Mouse (Mus musculus): ENCODE measurements around the gene Tnf.

The Tnf gene

GRCm38 (mm10) chr17:35198946-35199345, 2.9 kb downstream of the Tnf start:
- no peak for DNase-seq (ENCODE audit: low spot score)

GRCm38 (mm10) chr17:35198029-35198428, 3.8 kb downstream of the Tnf start:
- DNase-seq (ENCODE audit: low spot score), result no peak

DNA sequence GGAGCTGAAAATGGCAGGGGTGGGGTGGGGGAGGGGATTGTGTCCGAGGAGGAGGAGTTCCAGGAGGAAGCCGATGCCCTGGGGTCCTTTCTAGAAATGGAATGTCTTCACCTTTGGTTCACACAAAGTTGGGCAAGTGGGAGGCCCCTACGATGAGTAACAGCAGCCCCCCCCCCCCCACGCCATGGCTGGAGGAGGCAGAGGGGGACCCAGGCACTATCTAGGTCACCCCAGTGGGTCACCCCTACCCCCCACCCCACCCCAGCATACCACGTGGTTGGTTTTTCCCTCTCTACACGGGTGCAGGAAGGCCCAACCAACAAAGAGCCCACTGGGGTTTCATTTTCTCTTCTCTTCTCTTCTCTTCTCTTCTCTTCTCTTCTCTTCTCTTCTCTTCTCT, 4.7 kb downstream of the Tnf start:
- DNase-seq (ENCODE audit: low spot score), result no peak

DNA sequence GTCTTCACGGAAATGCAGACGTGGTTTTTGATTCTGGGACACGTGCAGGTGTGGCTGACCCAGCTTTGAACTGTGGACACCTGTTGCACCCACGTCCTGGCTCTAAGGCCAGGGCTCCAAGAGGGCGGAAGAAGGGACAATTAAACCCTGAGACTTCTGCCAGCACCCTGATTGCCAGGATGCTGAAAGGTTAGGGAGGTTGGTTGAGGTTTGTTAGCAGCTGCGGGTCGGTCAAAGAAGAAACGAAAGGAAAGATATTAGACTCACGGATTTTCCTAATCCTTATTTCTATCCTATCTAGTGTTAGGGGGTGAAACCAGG, 5.5 kb downstream of the Tnf start:
- DNase-seq (ENCODE audit: low spot score), result no peak

GRCm38 (mm10) chr17:35195631-35196320, 6.0 kb downstream of the Tnf start:
- no peak for DNase-seq (ENCODE audit: low spot score)

DNA sequence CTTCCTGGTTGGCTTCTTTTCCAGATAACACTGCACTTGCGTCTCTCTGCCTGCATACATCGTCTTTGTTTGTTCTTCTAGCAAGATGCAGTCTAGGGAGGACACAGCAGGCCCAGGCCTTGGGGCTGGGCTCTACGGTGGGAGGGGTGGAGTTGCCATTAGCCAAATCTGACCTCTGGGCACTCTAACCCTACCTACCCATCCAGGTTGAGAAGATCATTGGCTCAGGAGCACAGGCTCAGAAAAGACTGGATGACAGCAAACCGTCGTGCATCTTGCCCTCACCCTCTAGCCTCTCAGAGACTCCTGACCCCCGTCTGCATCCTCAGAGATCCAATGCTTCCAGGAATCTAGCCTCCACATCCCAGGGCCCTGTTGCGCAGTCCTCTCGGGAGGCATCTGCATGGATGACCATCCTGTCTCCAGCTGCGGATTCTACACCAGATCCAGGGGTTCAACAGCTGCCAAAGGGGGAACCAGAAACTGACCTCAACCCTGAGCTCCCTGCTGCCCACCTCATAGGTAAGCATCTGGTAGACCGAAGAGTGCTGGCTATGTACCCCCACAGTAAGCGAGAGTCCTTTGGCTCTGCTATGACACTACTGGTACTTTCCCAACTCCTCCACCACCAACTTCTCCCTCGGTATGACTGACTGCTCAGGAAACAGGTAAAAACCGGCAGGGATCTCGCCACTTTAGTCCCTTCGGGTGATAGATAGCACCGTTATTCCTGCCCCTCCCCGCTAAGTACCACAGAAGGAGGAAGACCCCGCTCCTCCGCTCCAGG, 6.8 kb downstream of the Tnf start:
- DNase-seq (ENCODE audit: low spot score), result no peak

GRCm38 (mm10) chr17:35193881-35194843, 7.6 kb downstream of the Tnf start, which contains the start of gene Ltb:
Gene Ltb (plus strand): TSS chr17:35194439.
- no peak for DNase-seq (ENCODE audit: low spot score)

DNA sequence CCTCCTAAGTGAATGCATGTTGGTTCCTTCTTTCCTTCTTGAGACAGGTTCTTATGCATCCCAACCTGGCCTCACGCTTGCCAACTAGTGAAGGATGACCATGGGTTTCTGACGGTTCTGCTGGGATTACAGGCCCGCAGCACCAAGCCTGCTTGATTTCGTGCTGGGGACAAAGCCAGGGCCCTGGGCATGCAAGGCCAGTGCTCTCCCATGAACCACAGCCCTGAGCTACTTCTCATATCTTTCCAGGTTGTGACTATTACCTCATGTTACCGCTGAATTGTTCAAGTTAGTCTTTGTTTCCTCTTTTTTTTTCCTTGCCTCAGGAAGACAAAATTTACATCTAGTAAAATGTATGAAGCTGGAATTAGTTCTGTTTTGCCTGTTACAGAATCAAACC, 8.9 kb downstream of the Tnf start:
- no peak for DNase-seq (ENCODE audit: low spot score)

GRCm38 (mm10) chr17:35191723-35192122, 10.1 kb downstream of the Tnf start:
- DNase-seq (ENCODE audit: low spot score), result no peak

DNA sequence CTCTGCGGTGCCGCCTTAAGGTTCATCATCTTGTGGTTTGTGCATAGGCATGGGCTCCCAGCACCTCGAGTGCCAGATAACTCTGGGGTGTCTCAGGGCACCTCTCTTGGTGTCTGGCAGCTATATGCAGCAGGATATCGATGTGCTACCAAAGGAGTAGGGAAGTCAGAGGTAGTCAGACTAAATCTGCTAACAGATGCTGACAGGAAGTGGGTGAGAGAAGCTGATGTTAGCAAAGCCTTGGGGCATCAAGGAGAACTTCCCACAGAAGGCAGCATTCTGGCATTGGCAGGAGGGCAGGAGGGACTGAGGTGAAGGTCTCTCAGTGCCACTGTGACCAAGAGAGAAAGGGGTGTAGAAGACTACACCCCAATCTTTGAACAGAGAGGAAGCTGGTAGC, 11.7 kb downstream of the Tnf start:
- DNase-seq (ENCODE audit: low spot score), result no peak

DNA sequence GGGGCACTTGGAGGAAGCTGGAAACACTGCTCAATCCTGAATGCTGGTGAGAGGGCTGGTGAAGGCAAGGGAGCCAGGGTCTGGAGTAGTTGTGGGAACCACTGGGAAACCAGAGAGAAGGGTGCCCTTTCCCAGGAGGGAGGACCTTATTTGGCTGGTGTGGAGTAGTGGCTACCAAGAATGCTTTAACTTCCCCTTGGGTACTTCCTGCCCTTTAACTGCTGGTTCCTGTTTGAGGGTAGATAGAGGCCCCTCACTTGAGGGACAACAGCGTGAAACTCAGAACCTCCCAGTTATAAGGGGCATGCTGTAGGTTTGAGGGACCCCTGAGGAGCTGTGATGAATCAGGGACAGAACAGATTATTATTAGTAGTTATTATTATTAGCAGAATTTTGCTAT, 12.6 kb downstream of the Tnf start:
- no peak for DNase-seq (ENCODE audit: low spot score)

DNA sequence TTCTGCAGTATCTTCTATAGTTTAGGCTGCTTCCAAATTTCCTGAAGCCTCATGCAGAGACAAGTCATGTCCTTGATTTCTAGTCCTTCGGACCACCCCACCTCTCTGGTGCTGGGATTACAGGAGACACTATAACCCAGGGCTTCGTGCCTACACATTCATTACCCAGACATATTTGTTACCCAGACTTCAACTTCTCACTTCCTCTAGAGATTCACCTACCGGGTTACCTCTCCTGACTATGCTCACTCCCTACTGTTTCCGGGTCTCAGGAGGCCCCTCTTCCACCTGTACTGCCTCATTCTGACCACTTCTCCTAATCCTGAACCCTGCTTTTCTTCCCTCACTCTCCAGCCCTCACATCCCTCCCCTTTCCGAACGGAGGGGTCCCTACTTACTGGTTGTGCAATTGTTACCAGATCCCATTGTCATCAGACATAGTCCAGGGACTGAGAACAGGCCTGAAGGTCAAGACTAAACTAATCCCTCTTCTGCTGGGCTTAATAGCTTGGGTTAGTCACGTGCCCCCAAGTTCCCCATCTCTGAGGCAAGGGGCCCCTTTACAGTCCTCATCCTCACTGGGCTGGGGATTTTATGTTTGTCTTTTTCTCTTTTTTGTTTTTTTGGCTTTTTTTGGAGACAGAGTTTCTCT, 13.7 kb downstream of the Tnf start, which contains the start of gene Lst1:
TSS of gene Lst1 (minus strand) at position 481 of the 652 bp plus-strand sequence.
- no peak for DNase-seq (ENCODE audit: low spot score)

GRCm38 (mm10) chr17:35187345-35187744, 14.5 kb downstream of the Tnf start:
- DNase-seq (ENCODE audit: low spot score), result no peak

GRCm38 (mm10) chr17:35186681-35187080, 15.1 kb downstream of the Tnf start:
- DNase-seq (ENCODE audit: low spot score), result no peak

DNA sequence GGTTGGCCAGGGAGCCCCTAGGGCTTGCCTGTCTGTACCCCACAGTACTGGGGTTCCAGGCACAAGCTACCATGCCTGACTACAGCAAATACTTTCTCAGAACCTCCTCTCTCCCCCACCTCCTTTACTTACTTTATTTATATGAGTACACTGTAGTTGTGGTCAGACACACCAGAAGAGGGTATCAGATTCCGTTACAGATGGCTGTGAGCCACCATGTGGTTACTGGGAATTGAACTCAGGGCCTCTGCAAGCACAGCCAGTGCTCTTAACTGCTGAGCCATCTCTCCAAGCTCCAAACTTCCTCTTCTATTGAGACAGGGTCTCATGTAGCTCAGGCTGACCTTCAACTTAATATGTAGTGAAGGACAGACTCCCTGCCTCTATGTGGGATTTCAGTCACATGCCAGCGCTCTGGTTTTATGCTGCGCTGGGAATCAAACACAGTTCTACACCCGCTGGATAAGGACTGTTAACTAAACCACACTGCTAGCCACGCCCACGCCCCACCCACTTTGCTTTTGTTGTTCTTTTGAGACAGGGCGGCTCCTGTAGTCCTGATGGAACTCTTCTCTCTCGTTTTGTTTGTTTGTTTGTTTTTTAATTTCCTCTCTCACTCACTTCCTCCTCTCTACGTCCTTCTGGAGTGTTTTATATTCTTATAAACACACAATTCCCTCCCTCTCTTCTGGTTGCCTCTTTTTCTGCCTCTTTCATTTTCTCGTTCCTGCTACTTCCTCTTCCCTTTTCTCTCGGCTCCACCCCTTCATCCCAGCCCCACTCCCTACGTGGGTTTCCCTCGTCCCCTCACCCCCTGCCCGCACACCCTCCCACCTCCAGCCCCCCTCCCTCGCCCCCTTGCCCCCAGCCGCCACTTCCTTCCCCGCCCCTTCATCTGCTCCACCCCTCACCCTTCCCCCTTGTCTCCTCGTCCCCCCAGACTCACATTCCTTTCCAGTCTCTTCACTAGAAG, 15.9 kb downstream of the Tnf start:
- DNase-seq (ENCODE audit: low spot score), result peak; percentile 80

DNA sequence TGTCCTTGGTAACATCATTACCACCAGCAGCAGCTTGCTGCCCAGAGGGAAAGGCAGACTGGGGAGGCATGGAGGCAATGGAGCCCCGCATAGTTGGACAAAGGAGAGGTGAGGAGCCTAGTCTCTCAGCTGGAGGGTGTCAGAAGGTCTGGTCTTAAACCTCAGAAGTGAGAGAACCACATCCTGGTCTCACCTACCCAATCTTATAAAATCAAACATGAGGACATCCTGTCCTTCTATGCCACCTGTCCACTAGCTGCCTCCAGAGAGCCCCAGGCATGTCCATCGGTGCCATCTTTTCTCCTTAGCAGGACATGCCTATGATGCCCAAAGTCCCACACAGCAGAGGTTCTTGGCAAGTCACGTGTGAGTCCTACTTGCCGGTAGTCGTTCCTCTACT, 21.7 kb downstream of the Tnf start:
- no peak for DNase-seq (ENCODE audit: low spot score)

DNA sequence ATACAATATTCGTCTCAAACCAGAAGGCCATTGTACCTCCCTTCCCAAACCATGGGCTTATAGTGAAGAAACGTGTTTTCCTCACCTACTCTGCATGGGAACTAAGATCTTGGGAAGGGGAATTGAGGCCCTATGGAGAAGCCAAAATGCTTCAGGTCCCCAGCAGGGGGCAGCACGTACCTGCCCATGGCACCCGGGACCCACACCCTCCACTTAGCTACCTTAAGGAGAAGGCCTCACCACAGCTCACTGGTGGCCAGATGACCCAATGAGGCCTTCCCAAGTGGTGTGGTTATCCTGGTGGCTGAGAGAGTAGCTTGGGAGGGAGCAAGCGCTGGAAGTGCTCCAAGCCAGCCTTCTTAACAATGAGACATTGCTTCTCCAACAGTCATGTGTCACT, 23.3 kb downstream of the Tnf start:
- DNase-seq (ENCODE audit: low spot score), result peak; percentile 77

GRCm38 (mm10) chr17:35175968-35176367, 25.8 kb downstream of the Tnf start, which contains the start of gene Aif1:
Gene Aif1 (minus strand): TSS chr17:35176068.
- no peak for DNase-seq (ENCODE audit: low spot score)

DNA sequence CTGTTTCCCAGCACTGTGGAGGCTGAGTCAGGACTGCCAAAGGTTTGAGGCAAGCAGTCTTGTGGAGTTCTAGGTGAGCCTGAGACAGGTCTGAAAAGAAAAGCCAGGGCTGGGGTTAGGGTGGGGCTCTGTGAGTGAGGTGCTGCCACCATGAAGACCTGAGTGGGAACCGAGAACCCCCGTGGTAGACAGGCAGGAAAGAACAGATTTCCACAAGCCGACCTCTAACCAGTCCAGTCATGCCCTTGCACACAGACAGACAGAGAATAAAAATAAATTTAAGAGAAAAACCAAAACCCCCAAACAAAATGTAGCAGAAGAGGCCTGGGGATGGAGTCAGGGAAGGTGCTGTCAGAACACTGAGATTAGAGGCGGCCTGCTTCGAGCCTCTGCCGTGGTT, 26.4 kb downstream of the Tnf start:
- DNase-seq (ENCODE audit: low spot score), result no peak

- no peak for DNase-seq (ENCODE audit: low spot score)
These were observed 27.4 kb downstream of the Tnf start for GRCm38 (mm10) chr17:35174201-35174977.

Data from adipocyte (in vitro differentiated cells).